Mouse (Mus musculus) heart, embryonic 11.5 days (tissue): ENCODE measurements at regions not wholly inside any gene's neighbourhood (a gene's known extent, or its start where the extent isn't known, plus 50 kb on each side); places are given as distances from the start of the nearest gene placed in this dataset.

Source experiments
- ATAC-seq: fragments of 200-750 bp; cut with Nextera tagmentation; replicated peaks from 2 replicates; pipeline ENCODE4 v1.8.0; 2017; ENCODE audit warnings: moderate library complexity; ENCODE audit not compliant: insufficient number of reproducible peaks, low FRiP score, low TSS enrichment
- H3K27ac ChIP-seq: fragments of 300-500 bp; sonication (generic); 2 replicates; pipeline ENCODE4 v1.5.1; 2014; ENCODE audit warnings: mild to moderate bottlenecking, low read depth, low read length
- H3K27me3 ChIP-seq: fragments of 300-500 bp; sonication (generic); 2 replicates; pipeline ENCODE4 v1.6.1; 2014; ENCODE audit warnings: mild to moderate bottlenecking, low read length, mixed read lengths; ENCODE audit not compliant: control insufficient read depth, insufficient read depth
- H3K36me3 ChIP-seq: fragments of 300-500 bp; sonication (generic); 2 replicates; pipeline ENCODE4 v1.6.1; 2014; ENCODE audit warnings: mild to moderate bottlenecking, low read length, moderate library complexity, mixed read lengths; ENCODE audit not compliant: control insufficient read depth, insufficient read depth
- H3K4me1 ChIP-seq: fragments of 300-500 bp; sonication (generic); 2 replicates; pipeline ENCODE4 v1.6.1; 2014; ENCODE audit warnings: low read length; ENCODE audit not compliant: control insufficient read depth, insufficient read depth
- H3K4me2 ChIP-seq: fragments of 300-500 bp; sonication (generic); 2 replicates; pipeline ENCODE4 v1.6.1; 2014; ENCODE audit warnings: mild to moderate bottlenecking, moderate library complexity
- H3K4me3 ChIP-seq: fragments of 300-500 bp; sonication (generic); 2 replicates; pipeline ENCODE4 v1.5.1; 2014; ENCODE audit warnings: low read depth, low read length
- H3K9ac ChIP-seq: fragments of 300-500 bp; sonication (generic); 2 replicates; pipeline ENCODE4 v1.6.1; 2014; ENCODE audit warnings: mild to moderate bottlenecking, low read depth, low read length, moderate library complexity
- H3K9me3 ChIP-seq: fragments of 300-500 bp; sonication (generic); replicated peaks from 2 replicates; pipeline ENCODE4 v1.6.1; 2016; ENCODE audit warnings: low read length; ENCODE audit not compliant: control insufficient read depth
- WGBS: fragments of 180-500 bp; shearing (Covaris S2); extraction: QIAGEN DNeasy Blood & Tissue Kit; methylation state at CpG from one replicate; pipeline ENCODE4 v1.1.7; 2014; ENCODE audit not compliant: insufficient replicate concordance; 5-methylcytosine and 5-hydroxymethylcytosine counted together

DNA sequence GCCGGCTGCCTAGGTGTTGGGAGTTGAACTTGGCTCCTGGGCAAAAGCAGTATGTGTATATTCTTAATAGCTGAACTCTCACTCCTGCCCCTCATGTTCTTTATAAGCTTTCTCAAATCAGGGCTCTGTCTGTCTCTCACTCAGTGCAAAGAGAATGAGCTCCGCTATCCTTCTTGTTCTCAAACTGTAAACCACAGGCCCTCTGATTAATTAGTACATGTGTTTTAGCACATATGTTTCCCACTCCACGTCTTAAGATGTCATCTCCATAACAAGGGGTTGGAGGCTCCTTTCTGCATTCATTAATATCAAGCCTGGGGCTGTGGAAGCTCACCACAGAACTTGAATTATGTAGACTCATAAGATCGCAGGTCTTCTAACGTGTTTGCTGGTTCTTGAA, 104.7 kb downstream of the Nsun3 start:
- H3K9me3 ChIP-seq: no peaks in the 10 kb centered on the region
- H3K4me3 ChIP-seq: no peak overlapping the region
- no peak for ATAC-seq
- no peak overlapping the region for H3K9ac ChIP-seq
- H3K27me3 ChIP-seq: no peaks in the 10 kb centered on the region
- H3K36me3 ChIP-seq: no peaks in the 10 kb centered on the region
- H3K4me1 ChIP-seq: no peaks in the 10 kb centered on the region
- no peak overlapping the region for H3K4me2 ChIP-seq
- no peak overlapping the region for H3K27ac ChIP-seq
- 82% methylated on average over 5 of the region's 5 CpGs for WGBS

DNA sequence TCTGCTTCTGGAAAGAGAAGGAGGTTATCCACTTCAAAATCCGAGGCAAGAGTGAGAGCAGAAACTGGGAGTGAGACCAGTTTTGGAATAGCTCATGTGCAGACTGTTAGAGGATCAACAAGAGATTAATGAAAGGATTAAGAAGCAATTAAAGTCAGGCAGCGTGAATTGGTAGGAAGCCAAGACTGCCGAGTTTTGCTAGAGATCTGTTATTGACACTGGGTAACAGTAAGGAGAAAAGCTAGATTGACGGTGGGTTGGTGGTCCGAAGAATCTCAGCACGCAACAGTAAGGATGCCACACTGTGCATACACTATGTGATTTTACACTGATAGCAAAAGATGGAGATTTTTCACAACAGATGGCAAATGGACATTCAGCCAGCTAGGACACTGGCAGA, 109.8 kb downstream of the Nsun3 start:
- Histone ChIP-seq H3K4me1 (no peaks in the 10 kb centered on the region), H3K9me3 (no peaks in the 10 kb centered on the region), H3K27ac (no peak overlapping the region), H3K27me3 (no peaks in the 10 kb centered on the region), H3K4me2 (no peak overlapping the region), H3K4me3 (no peak overlapping the region), H3K9ac (no peak overlapping the region), H3K36me3 (no peaks in the 10 kb centered on the region)
- WGBS: 78% methylated on average over 6 of the region's 6 CpGs
- no peak for ATAC-seq

DNA sequence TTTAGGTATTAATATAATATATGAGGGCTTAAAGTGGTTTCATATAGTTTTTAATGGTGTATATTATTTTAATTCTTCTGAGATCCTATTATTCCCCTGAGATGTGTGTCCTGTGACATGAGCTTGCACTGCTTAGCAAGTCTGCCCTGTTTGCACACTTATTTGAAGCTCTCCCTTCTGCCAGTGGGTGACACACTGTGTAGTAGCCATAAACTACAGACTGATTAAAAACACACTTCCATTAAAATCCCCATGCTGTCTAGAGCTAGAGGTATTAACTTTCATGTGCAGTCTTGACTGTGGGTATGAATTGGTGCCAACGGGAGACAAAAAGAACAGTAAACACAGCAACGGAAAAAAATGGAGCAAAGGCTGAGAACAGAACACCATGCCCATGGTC, 129.2 kb downstream of the Nsun3 start:
- Histone ChIP-seq H3K4me1 (no peaks in the 10 kb centered on the region), H3K36me3 (no peaks in the 10 kb centered on the region), H3K4me2 (no peak overlapping the region), H3K9me3 (no peaks in the 10 kb centered on the region), H3K9ac (no peak overlapping the region), H3K4me3 (no peak overlapping the region), H3K27ac (no peak overlapping the region), H3K27me3 (no peaks in the 10 kb centered on the region)
- 82% methylated on average over 2 of the region's 2 CpGs for WGBS
- no peak for ATAC-seq

DNA sequence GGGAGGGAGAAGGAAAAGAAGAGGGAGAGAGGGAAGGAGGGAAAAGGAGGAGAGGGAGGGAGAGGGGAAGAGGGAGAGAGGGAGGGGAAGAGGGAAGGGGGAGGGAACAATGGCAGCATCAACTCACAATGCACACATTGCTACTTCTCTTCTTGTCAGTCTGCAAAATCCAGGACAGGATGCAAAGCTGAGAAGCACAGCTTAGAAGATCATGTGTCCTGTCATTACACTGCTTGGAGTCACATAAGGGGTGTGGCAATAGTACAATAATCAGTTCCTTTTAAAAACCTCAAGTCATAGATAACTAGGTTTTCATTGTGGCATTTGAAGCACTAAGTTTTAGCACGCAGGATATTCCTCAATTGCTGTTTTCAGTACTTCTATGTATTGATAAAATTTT, 132.2 kb downstream of the Nsun3 start:
- no peaks in the 10 kb centered on the region for H3K4me1 ChIP-seq
- no peak overlapping the region for H3K27ac ChIP-seq
- no peak for ATAC-seq
- H3K9me3 ChIP-seq: no peaks in the 10 kb centered on the region
- 73% methylated on average over 1 of the region's 1 CpGs for WGBS
- H3K36me3 ChIP-seq: no peaks in the 10 kb centered on the region
- H3K4me3 ChIP-seq: no peak overlapping the region
- no peak overlapping the region for H3K9ac ChIP-seq
- H3K4me2 ChIP-seq: no peak overlapping the region
- H3K27me3 ChIP-seq: no peaks in the 10 kb centered on the region

DNA sequence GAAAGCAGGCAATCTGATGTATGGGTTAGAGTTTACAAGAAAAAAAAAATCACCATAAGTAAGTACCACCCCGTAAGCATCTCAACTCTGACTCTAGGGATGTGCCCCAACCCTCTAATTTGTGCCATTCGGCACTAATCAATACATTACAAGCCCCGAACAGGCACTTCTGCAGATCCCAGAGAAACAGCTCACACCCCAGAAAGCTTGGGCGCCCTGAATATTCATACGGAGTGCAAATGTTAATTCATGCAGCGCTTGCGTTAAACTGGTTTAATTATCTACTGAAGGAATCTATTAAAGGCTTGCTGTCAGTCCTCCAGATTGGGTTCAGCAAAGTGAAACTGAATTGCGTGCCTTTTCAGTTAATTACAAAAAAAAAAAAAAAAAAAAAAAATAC, 132.8 kb downstream of the Nsun3 start:
- no peak overlapping the region for H3K4me2 ChIP-seq
- 37% methylated on average over 8 of the region's 8 CpGs for WGBS
- no peak overlapping the region for H3K9ac ChIP-seq

DNA sequence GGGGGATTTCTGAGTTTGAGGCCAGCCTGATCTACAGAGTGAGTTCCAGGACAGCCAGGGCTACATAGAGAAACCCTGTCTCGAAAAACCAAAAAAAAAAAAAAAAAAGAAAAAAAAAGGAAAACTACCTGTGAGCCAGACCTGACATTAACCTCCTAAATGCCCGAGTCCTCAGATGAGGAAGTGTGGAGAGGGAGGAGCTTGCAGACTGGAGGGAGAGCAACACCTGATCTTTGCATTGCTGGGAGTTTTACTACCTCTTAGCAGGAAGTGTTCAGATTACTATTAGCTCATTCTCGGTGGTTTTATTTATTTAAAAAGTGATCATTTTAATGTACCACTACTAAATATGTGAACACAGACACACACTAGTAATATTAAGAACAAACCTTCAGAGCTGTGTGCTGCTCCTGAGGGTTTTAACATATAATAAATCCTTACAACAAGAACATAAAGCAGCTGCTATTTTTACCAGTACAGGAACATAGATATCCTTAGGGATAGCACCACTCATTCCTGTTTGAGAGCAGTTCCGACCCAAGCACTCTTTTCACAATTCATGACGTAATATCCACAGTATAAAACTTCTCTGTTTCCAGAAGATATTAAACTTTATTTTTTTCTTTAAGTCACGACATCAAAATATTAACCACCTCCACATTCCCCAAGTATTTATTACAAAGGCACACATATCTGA, 133.7 kb downstream of the Nsun3 start:
- H3K9me3 ChIP-seq: no peaks in the 10 kb centered on the region
- no peak overlapping the region for H3K4me3 ChIP-seq
- no peaks in the 10 kb centered on the region for H3K36me3 ChIP-seq
- no peaks in the 10 kb centered on the region for H3K27me3 ChIP-seq
- no peaks in the 10 kb centered on the region for H3K4me1 ChIP-seq
- H3K9ac ChIP-seq: no peak overlapping the region
- ATAC-seq: no peak
- H3K27ac ChIP-seq: no peak overlapping the region
- 70% methylated on average over 6 of the region's 6 CpGs for WGBS
- H3K4me2 ChIP-seq: no peak overlapping the region

More for the DNA sequence above, 132.8 kb downstream of the Nsun3 start:
- H3K4me3 ChIP-seq: no peak overlapping the region
- no peaks in the 10 kb centered on the region for H3K4me1 ChIP-seq
- no peaks in the 10 kb centered on the region for H3K36me3 ChIP-seq
- H3K27me3 ChIP-seq: no peaks in the 10 kb centered on the region
- H3K9me3 ChIP-seq: no peaks in the 10 kb centered on the region
- H3K27ac ChIP-seq: no peak overlapping the region
- no peak for ATAC-seq

DNA sequence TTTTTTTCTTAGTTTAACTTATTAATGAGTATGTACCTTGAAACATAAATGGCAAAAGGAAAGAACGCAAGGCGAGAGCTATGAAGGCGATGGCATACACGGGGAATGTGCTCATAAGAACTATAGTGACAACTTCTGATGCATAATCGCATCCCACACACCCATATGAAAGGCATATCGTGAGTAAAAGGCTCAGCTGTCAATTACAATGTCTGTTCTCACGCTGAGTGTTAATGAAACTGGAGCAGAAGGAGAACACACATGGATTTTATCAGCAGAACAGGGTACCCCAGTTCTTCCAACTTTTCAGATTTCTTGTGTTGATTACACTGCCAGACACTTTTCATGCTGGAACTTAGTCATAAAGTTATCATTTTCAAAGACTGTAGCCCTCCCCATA, 135.8 kb downstream of the Nsun3 start:
- Histone ChIP-seq H3K27ac (no peak overlapping the region), H3K4me1 (no peaks in the 10 kb centered on the region), H3K36me3 (no peaks in the 10 kb centered on the region), H3K9ac (no peak overlapping the region), H3K4me3 (no peak overlapping the region), H3K4me2 (no peak overlapping the region), H3K9me3 (no peaks in the 10 kb centered on the region), H3K27me3 (no peaks in the 10 kb centered on the region)
- no peak for ATAC-seq
- 85% methylated on average over 7 of the region's 7 CpGs for WGBS

DNA sequence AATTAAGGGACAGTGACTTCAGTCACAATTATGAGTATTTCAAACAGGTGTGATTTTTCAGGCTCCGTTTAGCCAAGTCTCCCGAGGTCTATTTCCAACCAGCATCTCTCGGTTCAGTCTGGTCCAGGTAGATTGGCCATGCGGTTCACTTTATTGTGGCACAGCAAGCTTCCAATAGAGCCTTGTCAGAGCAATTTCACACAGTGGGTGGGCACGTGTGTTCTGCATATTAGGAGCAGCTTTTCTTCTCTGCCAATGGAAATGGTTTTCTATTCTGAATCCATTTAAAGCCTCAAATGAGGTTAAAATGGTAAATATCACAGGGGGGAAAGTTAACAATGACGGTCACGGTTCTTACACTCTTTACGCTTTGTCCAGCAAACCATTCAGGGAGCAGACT, 138.3 kb downstream of the Nsun3 start:
- H3K36me3 ChIP-seq: no peaks in the 10 kb centered on the region
- H3K4me1 ChIP-seq: no peaks in the 10 kb centered on the region
- no peak overlapping the region for H3K27ac ChIP-seq
- WGBS: 76% methylated on average over 8 of the region's 8 CpGs
- no peaks in the 10 kb centered on the region for H3K27me3 ChIP-seq
- no peak for ATAC-seq
- H3K9me3 ChIP-seq: no peaks in the 10 kb centered on the region
- H3K4me2 ChIP-seq: no peak overlapping the region
- H3K9ac ChIP-seq: no peak overlapping the region
- H3K4me3 ChIP-seq: no peak overlapping the region

DNA sequence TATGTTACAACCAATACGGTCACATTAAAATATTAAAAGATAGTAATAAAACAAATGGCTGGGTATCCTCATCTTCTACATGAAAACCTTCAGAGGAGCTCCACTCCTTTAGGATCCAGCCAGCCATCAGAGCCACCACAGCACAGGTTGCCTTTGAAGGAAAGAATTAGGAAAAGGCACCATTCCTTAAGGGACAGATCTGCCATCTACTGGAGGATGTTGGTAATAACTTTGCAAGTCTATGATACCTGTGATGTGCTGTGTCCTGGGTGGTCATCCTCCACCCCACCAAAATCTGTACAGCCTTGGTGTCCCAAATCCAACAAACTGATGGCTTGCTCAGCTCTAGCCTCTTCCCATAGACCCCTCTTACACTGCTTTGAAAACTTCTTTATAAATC, 140.5 kb downstream of the Nsun3 start:
- Histone ChIP-seq H3K27me3 (no peaks in the 10 kb centered on the region), H3K9ac (no peak overlapping the region), H3K9me3 (no peaks in the 10 kb centered on the region), H3K4me3 (no peak overlapping the region), H3K4me1 (no peaks in the 10 kb centered on the region), H3K36me3 (no peaks in the 10 kb centered on the region), H3K4me2 (no peak overlapping the region), H3K27ac (no peak overlapping the region)
- 70% methylated on average over 1 of the region's 1 CpGs for WGBS
- ATAC-seq: no peak
